ENCODE assay signal across 11 mouse cellular contexts in the genomic region with DNA sequence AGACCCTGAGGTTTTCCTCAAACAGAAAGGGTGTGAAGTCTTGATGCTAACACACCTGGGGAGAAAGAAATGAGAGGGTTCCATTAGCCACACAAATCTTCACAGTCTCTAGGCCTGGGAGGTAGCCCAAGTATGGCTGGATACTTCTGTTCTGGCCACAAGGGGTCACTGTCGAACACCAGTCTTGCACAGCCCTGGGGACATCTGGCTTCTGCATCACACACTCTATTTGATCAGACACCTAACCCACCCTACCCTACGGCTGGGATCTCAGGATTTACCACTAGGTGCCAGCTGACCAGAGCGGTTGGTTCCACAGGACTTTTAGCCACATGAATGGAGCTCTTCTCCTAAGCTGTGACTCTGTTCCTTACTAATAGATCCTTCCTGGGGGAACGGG. TPM values are rescaled to one million over a fixed set of nuclear protein-coding genes. Genes with fewer than 3 reads are reported as not detected.
DNase-seq lines count a peak whose midpoint lies in the region; ATAC-seq and TF ChIP-seq lines count a peak whose summit lies in the region.
"Had no signal": no experiment of that assay in that cellular context is flagged by ENCODE, and none has a peak within 500 bp of the region (broad histone marks: within the 10 kb centered on the region; RNA-seq: fewer than 3 reads in every experiment).

No protein-coding gene starts in this region.

- no peaks in the 10 kb centered on the region for H3K9me3 ChIP-seq in stomach, postnatal 0 days (ENCODE audit: control insufficient read depth, low read length)

- TF ChIP-seq EP300 in stomach, postnatal 0 days (optimal IDR thresholded peaks at IDR 0.05) = no peak

- 93% methylated on average over 4 of the region's 4 CpGs for WGBS in spleen, adult 2 months
- 85% methylated on average over 4 of the region's 4 CpGs for WGBS in bone marrow, adult 2 months
- WGBS in stomach, postnatal 0 days = 87% methylated on average over 4 of the region's 4 CpGs

- no peak overlapping the region for H3K4me3 ChIP-seq in gastrocnemius, adult 2 months
- H3K4me3 ChIP-seq in spleen, adult 2 months (ENCODE audit: extremely low read depth, insufficient read depth, insufficient read length) = no peak overlapping the region
- no peak overlapping the region for H3K4me3 ChIP-seq in bone marrow, adult 2 months (replicated peaks; ENCODE audit: control insufficient read depth, low read depth, low read length)
- no peak overlapping the region for H3K4me3 ChIP-seq in stomach, postnatal 0 days (ENCODE audit: low read depth, low read length)

- intact Hi-C loops in gastrocnemius, adult 2 months (cut with DNase I) = no loop called here

- H3K4me2 ChIP-seq in stomach, postnatal 0 days (replicated peaks; ENCODE audit: low read depth) = no peak overlapping the region

- TF ChIP-seq POLR2A in spleen, adult 2 months (IDR thresholded peaks at IDR 0.05; ENCODE audit: low read depth, low read length) = no peak
- TF ChIP-seq POLR2A in bone marrow, adult 2 months (IDR thresholded peaks at IDR 0.05; ENCODE audit: borderline replicate concordance, control insufficient read depth, low read depth, low read length) = no peak

- H3K27me3 ChIP-seq in spleen, adult 2 months (ENCODE audit: control insufficient read depth, insufficient read depth, low read length) = no peaks in the 10 kb centered on the region
- no peaks in the 10 kb centered on the region for H3K27me3 ChIP-seq in stomach, postnatal 0 days (ENCODE audit: control insufficient read depth, insufficient read depth, low read length)

- no peak for ATAC-seq in stomach, postnatal 0 days (ENCODE audit: low FRiP score, low TSS enrichment)

- no peaks in the 10 kb centered on the region for H3K36me3 ChIP-seq in spleen, adult 2 months (ENCODE audit: control insufficient read depth, insufficient read depth, low read length)
- no peaks in the 10 kb centered on the region for H3K36me3 ChIP-seq in stomach, postnatal 0 days (ENCODE audit: control insufficient read depth, insufficient read depth, low read length)

- no peak overlapping the region for H3K9ac ChIP-seq in stomach, postnatal 0 days (ENCODE audit: low read length)

- H3K27ac ChIP-seq in gastrocnemius, adult 2 months = no peak overlapping the region
- no peak overlapping the region for H3K27ac ChIP-seq in spleen, adult 2 months (ENCODE audit: insufficient read depth, low read length)
- H3K27ac ChIP-seq in bone marrow, adult 2 months (ENCODE audit: control insufficient read depth, insufficient read depth, low read depth, low read length, poor library complexity) = no peak overlapping the region
- H3K27ac ChIP-seq in stomach, postnatal 0 days (replicated peaks) = no peak overlapping the region

- DNase-seq in gastrocnemius, adult 2 months = no peak
- no peak for DNase-seq in gastrocnemius, postnatal 4 days (ENCODE audit: low spot score in 2 of 2)
- peak in 1 of 2 experiments; percentile 16 for DNase-seq in spleen, adult 2 months (ENCODE audit: low read depth in 1 of 2, low spot score in 2 of 2)
- DNase-seq in spleen, postnatal 14 days (ENCODE audit: low spot score in 2 of 2) = no peak
- no peak for DNase-seq in stomach, postnatal 0 days (ENCODE audit: low spot score)
- DNase-seq in ovary, postnatal 10 days (ENCODE audit: low spot score) = no peak
- no peak for DNase-seq in cerebellum, postnatal 14 days
- DNase-seq: embryo, embryonic 11 days; left cerebral cortex, postnatal 4 days; lung, postnatal 36 days had no signal

- no peaks in the 10 kb centered on the region for H3K4me1 ChIP-seq in spleen, adult 2 months (ENCODE audit: control insufficient read depth, insufficient read depth, insufficient read length)
- H3K4me1 ChIP-seq in bone marrow, adult 2 months (ENCODE audit: control insufficient read depth, insufficient read depth, low read length) = no peaks in the 10 kb centered on the region; the same call in 1 of the 2 replicates
- no peaks in the 10 kb centered on the region for H3K4me1 ChIP-seq in stomach, postnatal 0 days (replicated peaks; ENCODE audit: control insufficient read depth, insufficient read depth)

- TF ChIP-seq CTCF in gastrocnemius, adult 2 months (IDR thresholded peaks at IDR 0.05) = peak; percentile 16; the same call in 1 of the 2 replicates
- TF ChIP-seq CTCF in spleen, adult 2 months (IDR thresholded peaks at IDR 0.05; ENCODE audit: extremely low read depth, insufficient read depth, insufficient read length, insufficient replicate concordance) = peak; percentile 32; the same call in 1 of the 2 replicates
- peak; percentile 77 for TF ChIP-seq CTCF in bone marrow, adult 2 months (IDR thresholded peaks at IDR 0.05; ENCODE audit: control insufficient read depth, insufficient read depth, low read length)
- peak; percentile 37 for TF ChIP-seq CTCF in stomach, postnatal 0 days (IDR thresholded peaks at IDR 0.05; ENCODE audit: low read depth)

RNA-seq across cellular contexts. Expression of gene Hrh2, which starts 17.2 kb away (rescaled TPM):
- total RNA-seq in gastrocnemius, adult 2 months (2021) = under 1 TPM; 0.11 to 0.15 TPM
- total RNA-seq in gastrocnemius, postnatal 4 days (2021) = under 1 TPM; 0.05 to 0.10 TPM
- 4.0 and 5.8 TPM in 2 replicates for polyA plus RNA-seq in spleen, adult 2 months (2012; rRNA removed)
- 1.3 and 4.4 TPM in 2 replicates for polyA plus RNA-seq in bone marrow, adult 2 months (2011; ENCODE audit: insufficient read depth, insufficient read length, low replicate concordance, missing spikeins)
- polyA plus RNA-seq in stomach, postnatal 0 days (2015; fragmentation: Nextera tagmentation; extraction: Ambion mirVana) = 2.6 and 3.6 TPM in 2 replicates

Comparison
In these comparisons a context has a peak if more than half of its experiments do, and no peak if none do; other contexts are left out.
1. CTCF ChIP-seq: peak in every context shown above with its lines; median percentile 77 in bone marrow, adult 2 months; 37 in stomach, postnatal 0 days; 32 in spleen, adult 2 months; 16 in gastrocnemius, adult 2 months.